Mouse (Mus musculus) erythroblast, embryonic 14.5 days (primary cell): ENCODE results near the gene March10.

Experiments used
- GATA1 ChIP-seq: IDR thresholded peaks from 2 replicates; pipeline ENCODE4 v1.6.1; 2012; ENCODE audit warnings: low read length, inconsistent platforms, mixed read lengths
- TAL1 ChIP-seq: IDR thresholded peaks from 3 replicates; pipeline ENCODE4 v1.6.1; 2012; ENCODE audit warnings: low read length, inconsistent platforms, mixed read lengths

DNA sequence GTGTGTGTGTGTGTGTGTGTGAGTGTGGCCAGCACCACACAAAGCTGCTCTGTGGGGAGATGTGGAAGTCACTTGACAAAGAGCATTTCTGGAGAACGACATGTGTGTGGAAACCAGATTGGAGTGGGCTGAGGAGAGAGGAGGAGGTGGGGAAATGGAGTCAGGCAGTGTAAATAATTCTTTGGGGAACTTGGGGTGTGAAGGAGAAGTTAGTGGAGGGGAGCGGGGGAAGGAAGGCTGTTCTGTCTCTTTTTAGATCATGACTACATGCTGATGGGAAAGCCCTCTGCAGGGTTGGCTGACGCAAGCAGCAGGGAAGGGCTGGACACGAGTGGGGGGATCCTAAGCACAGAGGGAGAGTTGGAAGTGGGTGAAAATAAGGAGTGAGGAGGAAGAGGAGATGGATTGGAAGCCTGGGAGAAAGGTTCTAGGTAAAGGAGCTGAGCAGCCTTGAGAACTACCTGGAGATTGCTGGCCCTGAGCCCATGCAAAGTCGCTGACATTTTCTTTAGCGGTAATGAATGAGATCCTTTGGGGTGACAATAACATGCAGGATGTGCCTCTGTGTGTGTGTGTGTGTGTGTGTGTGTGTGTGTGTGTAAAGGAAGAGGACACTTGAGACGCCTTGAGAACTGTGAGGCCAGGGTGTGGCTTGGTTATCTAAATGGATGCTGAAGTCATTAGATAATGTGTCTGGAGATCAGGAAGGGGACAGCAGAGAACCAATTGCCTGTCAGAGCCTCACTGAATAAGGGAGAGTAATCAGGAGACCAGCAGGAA is 35.7 kb downstream of the March10 start:
- no peak for TF ChIP-seq GATA1
- no peak for TF ChIP-seq TAL1
